Mouse (Mus musculus) T-helper 17 cell (primary cell): ENCODE results near the gene Tubg1.

ENCODE experiments used
- in situ Hi-C, 2 experiments: fragments of 300-600 bp; cut with MboI, MseI; formaldehyde crosslinking; loops; 1 replicate in 1 of 2; 2 replicates in 1 of 2; pipeline ENCODE4 v1.15.1; 2025; ENCODE audit warnings: high pct_unique_total_duplicates in 2 of 2

Gene Tubg1

GRCm38 (mm10) chr11:101119761-101120544 is at the start of gene Tubg1, which contains the start of gene Retreg3:
Tubg1 (plus strand) TSS chr11:101119938.
Retreg3 (minus strand) TSS chr11:101119893.
- in situ Hi-C loops = loop anchor here (5.0 kb wide), 1 partner anchor 42 kb away; no protein-coding TSS in a partner anchor

- in situ Hi-C loops = no loop called here
Measured at GRCm38 (mm10) chr11:101070189-101070527, 49.6 kb upstream of the Tubg1 start.

DNA sequence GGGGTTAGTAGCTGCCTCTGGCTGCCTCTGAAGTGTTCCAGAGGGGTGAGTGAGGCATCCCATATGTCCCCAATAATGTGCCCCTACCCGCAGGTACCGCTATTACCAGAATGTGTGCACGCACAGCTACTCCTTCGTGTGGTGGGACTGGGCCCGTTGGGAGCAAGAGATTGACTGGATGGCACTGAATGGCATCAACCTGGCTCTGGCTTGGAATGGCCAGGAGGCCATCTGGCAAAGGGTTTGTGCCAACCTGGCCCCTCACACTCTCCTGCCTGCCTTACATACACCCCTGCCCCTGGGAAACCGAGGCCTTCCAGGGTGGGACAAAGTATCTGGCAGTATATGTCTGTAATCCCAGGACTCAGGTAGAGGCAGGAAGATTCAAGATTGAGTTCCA is 48.8 kb upstream of the Tubg1 start:
- in situ Hi-C loops = no loop called here

- in situ Hi-C loops = no loop called here
Measured at GRCm38 (mm10) chr11:101071810-101072428, 47.8 kb upstream of the Tubg1 start.

DNA sequence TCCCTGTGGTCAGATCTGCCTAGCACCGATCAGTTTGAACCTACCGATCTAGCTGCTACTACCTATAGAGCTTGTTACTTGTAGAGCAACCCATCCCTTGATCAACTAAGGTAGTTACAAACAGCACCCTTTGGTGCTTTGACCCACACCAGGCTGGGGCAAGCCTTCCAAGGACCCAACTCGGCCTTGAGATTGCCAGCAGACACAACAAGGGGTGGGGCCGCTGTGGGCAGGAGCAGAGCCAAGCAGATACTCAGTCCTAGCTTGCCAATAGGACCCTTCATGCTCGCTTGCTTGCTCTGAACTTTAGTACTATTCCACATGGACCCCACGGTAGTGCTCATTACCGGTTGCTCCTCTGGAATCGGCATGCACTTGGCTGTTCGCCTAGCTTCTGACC is 41.6 kb upstream of the Tubg1 start, which contains the start of gene Hsd17b1:
Gene Hsd17b1, plus strand, starts transcription at position 291 of the 400 bp plus-strand sequence.
- in situ Hi-C loops = no loop called here

- in situ Hi-C loops = loop anchor here in 1 of 2 experiments (5.0 kb wide), 1 partner anchor 103 kb away; no protein-coding TSS in a partner anchor
Measured at GRCm38 (mm10) chr11:101079746-101080145, 40.0 kb upstream of the Tubg1 start.

DNA sequence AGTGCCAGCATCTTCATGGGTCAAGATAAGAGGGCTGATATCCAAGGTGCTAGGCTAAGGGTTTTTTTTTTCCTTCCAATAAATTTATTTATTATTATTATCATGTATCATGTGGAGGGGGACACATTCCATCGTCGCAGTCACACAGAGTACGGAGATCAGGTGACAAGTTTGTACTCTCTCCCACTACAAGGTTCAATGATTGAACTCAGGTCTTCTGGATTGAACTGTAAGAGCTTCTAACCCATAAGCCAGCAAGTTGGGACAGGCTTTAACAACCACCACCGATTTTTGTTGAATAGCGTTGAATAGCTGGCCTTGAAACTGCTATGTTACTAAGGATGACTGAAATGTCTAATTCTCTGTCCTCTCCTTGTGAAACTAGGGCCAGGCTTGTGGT is 39.3 kb upstream of the Tubg1 start:
- in situ Hi-C loops = loop anchor here in 1 of 2 experiments (5.0 kb wide), 1 partner anchor 102 kb away; no protein-coding TSS in a partner anchor

DNA sequence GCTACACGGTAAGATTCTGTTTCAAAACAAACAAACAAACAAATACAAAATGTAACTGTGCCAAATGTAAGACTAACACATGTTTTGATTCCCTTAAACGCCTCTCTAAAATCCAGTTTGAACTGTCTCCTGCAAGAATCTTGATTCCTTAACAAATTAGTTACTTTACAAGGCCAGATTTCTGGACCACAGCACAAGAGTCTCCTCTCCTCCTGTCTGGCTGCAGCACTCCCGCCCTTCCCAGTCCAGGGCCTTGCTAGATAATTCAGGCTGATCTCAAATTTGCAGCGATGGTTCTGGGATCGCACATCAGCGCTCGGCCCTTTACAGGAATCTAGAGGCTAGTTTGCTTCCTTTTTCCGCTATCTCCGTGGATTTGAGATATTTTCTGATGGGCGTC is 38.1 kb upstream of the Tubg1 start:
- in situ Hi-C loops = loop anchor here in 1 of 2 experiments (5.0 kb wide), 1 partner anchor 101 kb away; no protein-coding TSS in a partner anchor

DNA sequence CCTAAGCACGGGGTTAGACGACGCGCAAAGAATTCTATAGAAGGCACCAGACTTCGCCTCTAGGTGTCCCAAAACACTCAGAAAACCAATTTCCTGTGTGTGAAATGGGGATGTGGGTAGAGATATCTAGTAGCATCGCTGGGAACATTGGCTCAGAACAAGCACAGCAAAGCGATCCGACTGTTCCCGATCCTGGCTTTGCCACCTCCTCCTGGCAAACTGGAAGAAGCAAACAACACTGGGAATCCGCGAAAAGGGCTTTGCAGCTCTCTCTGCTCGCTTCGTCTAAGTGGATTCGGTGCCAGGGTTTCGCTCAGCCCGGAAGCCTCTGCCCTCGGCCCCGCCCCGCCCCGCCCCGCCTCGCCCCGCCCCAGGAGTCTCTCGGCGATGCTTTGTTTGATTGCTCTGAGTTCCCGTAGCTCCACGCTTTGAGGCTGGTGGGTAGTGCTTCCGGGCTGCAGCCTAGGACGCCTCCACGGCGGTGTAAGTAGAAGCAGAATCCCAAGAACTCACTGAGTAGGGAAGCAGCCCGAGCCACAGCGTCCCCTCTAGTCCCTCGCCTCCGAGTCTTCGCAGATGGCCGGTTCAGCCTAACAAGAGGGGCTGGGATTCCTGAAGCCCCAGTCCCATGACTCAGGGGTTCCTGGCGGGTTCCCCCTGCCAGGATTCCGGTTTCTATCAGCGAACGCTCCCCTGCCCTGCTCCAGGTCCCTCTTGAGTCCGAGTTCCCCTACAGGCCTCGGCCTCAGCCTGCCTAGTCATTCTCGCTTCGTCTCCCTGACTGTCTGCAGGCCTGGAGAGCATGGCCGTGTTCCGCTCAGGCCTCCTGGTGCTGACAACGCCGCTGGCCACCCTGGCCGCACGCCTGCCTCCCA is 37.3 kb upstream of the Tubg1 start, which contains the start of gene Coasy:
Gene Coasy, plus strand, starts transcription at position 358 of the 875 bp plus-strand sequence.
- in situ Hi-C loops = loop anchor here in 1 of 2 experiments (5.0 kb wide), 1 partner anchor 100 kb away; no protein-coding TSS in a partner anchor

DNA sequence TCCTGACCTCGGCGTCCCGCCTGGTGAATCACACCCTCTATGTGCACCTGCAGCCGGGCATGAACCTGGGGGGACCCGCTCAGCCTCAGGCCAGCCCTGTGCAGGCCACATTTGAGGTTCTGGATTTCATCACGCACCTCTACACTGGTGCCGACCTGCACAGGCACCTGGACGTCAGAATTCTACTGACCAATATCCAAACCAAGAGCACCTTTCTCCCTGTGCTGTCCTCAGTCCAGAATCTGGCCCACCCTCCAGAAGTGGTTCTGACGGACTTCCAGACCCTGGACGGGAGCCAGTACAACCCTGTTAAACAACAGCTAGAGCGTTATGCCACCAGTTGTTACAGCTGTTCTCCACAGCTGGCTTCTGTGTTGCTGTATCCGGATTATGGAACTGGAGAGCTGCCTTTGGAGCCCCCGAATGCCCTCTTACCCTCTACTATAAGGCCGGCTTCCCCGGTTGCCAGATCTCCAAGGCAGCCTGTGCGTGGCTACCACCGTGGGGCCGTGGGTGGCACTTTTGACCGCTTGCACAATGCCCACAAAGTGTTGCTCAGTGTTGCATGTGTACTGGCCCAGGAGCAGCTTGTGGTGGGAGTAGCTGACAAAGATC is 36.5 kb upstream of the Tubg1 start:
- in situ Hi-C loops = loop anchor here in 1 of 2 experiments (5.0 kb wide), 1 partner anchor 99 kb away; no protein-coding TSS in a partner anchor

DNA sequence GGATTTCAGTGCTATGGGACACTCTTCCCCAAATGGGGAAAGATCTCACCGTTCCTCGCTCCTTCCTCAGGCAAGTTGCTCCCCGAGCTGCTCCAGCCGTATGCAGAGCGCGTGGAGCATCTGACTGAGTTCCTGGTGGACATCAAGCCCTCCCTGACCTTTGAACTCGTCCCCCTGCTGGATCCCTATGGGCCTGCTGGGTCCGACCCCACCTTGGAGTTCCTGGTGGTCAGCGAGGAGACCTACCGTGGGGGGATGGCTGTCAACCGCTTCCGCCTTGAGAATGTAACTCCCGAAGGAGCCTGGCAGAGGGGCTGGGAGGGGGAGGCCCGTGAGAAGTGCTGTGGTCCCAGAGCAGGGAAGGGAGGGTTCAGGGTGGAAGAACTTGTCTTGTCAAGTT is 35.5 kb upstream of the Tubg1 start:
- in situ Hi-C loops = loop anchor here in 1 of 2 experiments (5.0 kb wide), 1 partner anchor 98 kb away; no protein-coding TSS in a partner anchor

GRCm38 (mm10) chr11:101084811-101085210 is 34.9 kb upstream of the Tubg1 start:
- in situ Hi-C loops = loop anchor here in 1 of 2 experiments (5.0 kb wide), 1 partner anchor 97 kb away; no protein-coding TSS in a partner anchor

GRCm38 (mm10) chr11:101085617-101086322 is 34.0 kb upstream of the Tubg1 start:
- in situ Hi-C loops = no loop called here

DNA sequence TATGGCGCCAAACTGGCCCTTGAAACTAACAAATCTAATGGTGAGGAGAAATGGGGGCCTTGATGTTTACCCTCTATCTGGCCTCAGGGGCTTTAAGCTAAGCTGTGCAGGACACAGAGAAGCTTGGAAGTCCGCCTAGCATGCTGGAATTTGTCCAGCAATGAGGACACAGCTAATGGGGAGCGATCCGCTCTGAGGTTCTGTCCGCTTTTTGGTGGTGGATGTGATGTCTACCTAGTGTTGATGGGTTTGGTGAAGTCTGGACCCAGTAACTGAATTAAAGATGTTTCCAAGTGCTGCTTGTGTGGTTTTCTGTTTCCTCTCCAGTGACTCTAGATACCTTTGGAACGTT is 33.4 kb upstream of the Tubg1 start:
- in situ Hi-C loops = no loop called here

GRCm38 (mm10) chr11:101086756-101087681 is 32.7 kb upstream of the Tubg1 start, which contains the start of gene Mlx:
Mlx (plus strand) TSS chr11:101087277.
- in situ Hi-C loops = no loop called here

GRCm38 (mm10) chr11:101087682-101088055 is 32.1 kb upstream of the Tubg1 start:
- in situ Hi-C loops = no loop called here

GRCm38 (mm10) chr11:101089931-101090330 is 29.8 kb upstream of the Tubg1 start:
- in situ Hi-C loops = no loop called here

GRCm38 (mm10) chr11:101094930-101095313 is 24.8 kb upstream of the Tubg1 start:
- in situ Hi-C loops = no loop called here
